In the genomic region with DNA sequence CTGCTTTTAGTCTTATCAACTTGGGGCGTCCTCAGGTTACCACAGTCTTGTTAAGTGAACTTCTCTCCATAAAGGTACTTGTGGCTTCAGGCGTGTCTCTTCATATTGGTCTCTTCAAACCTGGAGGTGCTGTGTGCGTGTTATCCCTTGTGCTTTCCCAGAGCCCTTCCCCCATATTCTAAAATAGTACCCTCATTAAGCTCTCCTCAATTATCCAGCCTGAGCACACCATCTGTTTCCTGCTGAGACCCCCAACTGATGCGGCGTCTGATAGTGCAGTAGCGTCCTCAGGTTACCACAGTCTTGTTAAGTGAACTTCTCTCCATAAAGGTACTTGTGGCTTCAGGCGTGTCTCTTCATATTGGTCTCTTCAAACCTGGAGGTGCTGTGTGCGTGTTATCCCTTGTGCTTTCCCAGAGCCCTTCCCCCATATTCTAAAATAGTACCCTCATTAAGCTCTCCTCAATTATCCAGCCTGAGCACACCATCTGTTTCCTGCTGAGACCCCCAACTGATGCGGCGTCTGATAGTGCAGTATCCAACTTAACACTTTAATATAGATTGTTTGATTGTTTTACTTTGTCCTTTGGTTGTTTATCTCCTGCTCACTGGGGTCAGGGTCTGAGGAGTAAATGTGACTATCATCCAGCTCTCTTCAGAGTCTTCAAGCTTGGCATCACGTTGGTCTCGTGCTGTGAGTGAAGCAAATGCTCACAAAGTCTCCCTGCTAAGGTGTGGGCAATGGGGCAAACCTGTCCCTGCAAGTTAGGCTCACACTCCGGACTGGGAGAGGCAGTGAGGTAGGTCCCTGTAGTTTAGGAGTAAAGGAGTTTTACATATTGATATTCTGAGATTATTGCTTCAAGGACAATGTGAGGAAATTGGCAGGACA, we compare ENCODE assay signal across 8 mouse cellular contexts.
A peak's percentile ranks its signal among the peaks of the same experiment; 100 is the strongest.
DNase-seq lines count a peak whose midpoint lies in the region; ATAC-seq and TF ChIP-seq lines count a peak whose summit lies in the region.
"Not testable (repeated sequence)": the region's sequence is repeated elsewhere in the genome, so short reads cannot be mapped to it uniquely, and the experiment has no call there.

No protein-coding gene starts in this region.

- not testable (repeated sequence) for H3K36me3 ChIP-seq in embryonic facial prominence, embryonic 15.5 days; forebrain, embryonic 14.5 days (ENCODE audit: control insufficient read depth, insufficient read depth, low read length); forebrain, postnatal 0 days (ENCODE audit: insufficient read depth); hindbrain, embryonic 15.5 days; neural tube, embryonic 13.5 days

- WGBS in embryonic facial prominence, embryonic 15.5 days: 46% methylated on average over 11 of the region's 13 CpGs
- 46% methylated on average over 10 of the region's 13 CpGs for WGBS in forebrain, embryonic 14.5 days
- WGBS in forebrain, postnatal 0 days: 39% methylated on average over 11 of the region's 13 CpGs
- WGBS in hindbrain, embryonic 15.5 days: 50% methylated on average over 11 of the region's 13 CpGs
- 38% methylated on average over 12 of the region's 13 CpGs for WGBS in neural tube, embryonic 13.5 days

- 0 out of 2 replicates have a peak, but pooled peaks have one; percentile 11 for ATAC-seq in embryonic facial prominence, embryonic 15.5 days (ENCODE audit: insufficient number of reproducible peaks, low FRiP score, low TSS enrichment, low read depth)
- ATAC-seq in forebrain, embryonic 14.5 days: peak; percentile 65; the same call in 1 of the 2 replicates
- peak; percentile 69 for ATAC-seq in forebrain, postnatal 0 days
- peak; percentile 19; the same call in 1 of the 2 replicates for ATAC-seq in hindbrain, embryonic 15.5 days (ENCODE audit: low FRiP score, low read depth)
- peak; percentile 50 for ATAC-seq in neural tube, embryonic 13.5 days (ENCODE audit: low read depth)

- not testable (repeated sequence) for TF ChIP-seq POLR2A in brain, embryonic 14.5 days (IDR thresholded peaks at IDR 0.05; ENCODE audit: borderline replicate concordance, extremely low read depth, insufficient read depth, insufficient read length, poor library complexity, severe bottlenecking)

- H3K9ac ChIP-seq in embryonic facial prominence, embryonic 15.5 days; forebrain, embryonic 14.5 days (ENCODE audit: low read length); forebrain, postnatal 0 days; hindbrain, embryonic 15.5 days; neural tube, embryonic 13.5 days: not testable (repeated sequence)

- H3K27me3 ChIP-seq in embryonic facial prominence, embryonic 15.5 days; forebrain, embryonic 14.5 days (replicated peaks; ENCODE audit: control insufficient read depth, insufficient read depth, low read length); forebrain, postnatal 0 days (ENCODE audit: insufficient read depth, low read length); hindbrain, embryonic 15.5 days; neural tube, embryonic 13.5 days: not testable (repeated sequence)

- DNase-seq in brain, embryonic 14.5 days (ENCODE audit: low read depth): peak; percentile 15
- peak; percentile 29 to 45 for DNase-seq in cerebellum, postnatal 25 days
- not testable (repeated sequence) for DNase-seq in forebrain, embryonic 14.5 days (ENCODE audit: low spot score); forebrain, postnatal 0 days
- DNase-seq in retina, postnatal 1 day: peak; percentile 29

- H3K4me3 ChIP-seq in embryonic facial prominence, embryonic 15.5 days (replicated peaks); forebrain, embryonic 14.5 days (ENCODE audit: low read depth, low read length); forebrain, postnatal 0 days (ENCODE audit: low read depth, low read length); hindbrain, embryonic 15.5 days; neural tube, embryonic 13.5 days: not testable (repeated sequence)

- H3K4me2 ChIP-seq in embryonic facial prominence, embryonic 15.5 days (replicated peaks); forebrain, embryonic 14.5 days (ENCODE audit: low read length); forebrain, postnatal 0 days (ENCODE audit: low read depth); hindbrain, embryonic 15.5 days; neural tube, embryonic 13.5 days: not testable (repeated sequence)

- not testable (repeated sequence) for H3K27ac ChIP-seq in embryonic facial prominence, embryonic 15.5 days (replicated peaks); forebrain, embryonic 14.5 days (ENCODE audit: low read depth, low read length); forebrain, postnatal 0 days (ENCODE audit: low read depth, low read length); hindbrain, embryonic 15.5 days (replicated peaks); neural tube, embryonic 13.5 days (replicated peaks)

- not testable (repeated sequence) for H3K4me1 ChIP-seq in embryonic facial prominence, embryonic 15.5 days; forebrain, embryonic 14.5 days (ENCODE audit: control insufficient read depth, insufficient read depth, low read length); forebrain, postnatal 0 days (ENCODE audit: insufficient read depth); hindbrain, embryonic 15.5 days (replicated peaks); neural tube, embryonic 13.5 days (replicated peaks)

- H3K9me3 ChIP-seq in embryonic facial prominence, embryonic 15.5 days (replicated peaks); forebrain, embryonic 14.5 days (replicated peaks; ENCODE audit: control insufficient read depth, low read length); forebrain, postnatal 0 days (ENCODE audit: low read length); hindbrain, embryonic 15.5 days; neural tube, embryonic 13.5 days: not testable (repeated sequence)

- TF ChIP-seq CTCF in brain, embryonic 14.5 days (IDR thresholded peaks at IDR 0.05; ENCODE audit: borderline replicate concordance, extremely low read depth, insufficient read depth, insufficient read length); forebrain, postnatal 0 days (IDR thresholded peaks at IDR 0.05; ENCODE audit: low read depth): not testable (repeated sequence)

Comparison
In these comparisons a context has a peak if more than half of its experiments do, and no peak if none do; other contexts are left out.
1. ATAC-seq: peak in every context shown above with its lines; median percentile 69 in forebrain, postnatal 0 days; 65 in forebrain, embryonic 14.5 days; 50 in neural tube, embryonic 13.5 days; 19 in hindbrain, embryonic 15.5 days; 11 in embryonic facial prominence, embryonic 15.5 days.